In the genomic region with DNA sequence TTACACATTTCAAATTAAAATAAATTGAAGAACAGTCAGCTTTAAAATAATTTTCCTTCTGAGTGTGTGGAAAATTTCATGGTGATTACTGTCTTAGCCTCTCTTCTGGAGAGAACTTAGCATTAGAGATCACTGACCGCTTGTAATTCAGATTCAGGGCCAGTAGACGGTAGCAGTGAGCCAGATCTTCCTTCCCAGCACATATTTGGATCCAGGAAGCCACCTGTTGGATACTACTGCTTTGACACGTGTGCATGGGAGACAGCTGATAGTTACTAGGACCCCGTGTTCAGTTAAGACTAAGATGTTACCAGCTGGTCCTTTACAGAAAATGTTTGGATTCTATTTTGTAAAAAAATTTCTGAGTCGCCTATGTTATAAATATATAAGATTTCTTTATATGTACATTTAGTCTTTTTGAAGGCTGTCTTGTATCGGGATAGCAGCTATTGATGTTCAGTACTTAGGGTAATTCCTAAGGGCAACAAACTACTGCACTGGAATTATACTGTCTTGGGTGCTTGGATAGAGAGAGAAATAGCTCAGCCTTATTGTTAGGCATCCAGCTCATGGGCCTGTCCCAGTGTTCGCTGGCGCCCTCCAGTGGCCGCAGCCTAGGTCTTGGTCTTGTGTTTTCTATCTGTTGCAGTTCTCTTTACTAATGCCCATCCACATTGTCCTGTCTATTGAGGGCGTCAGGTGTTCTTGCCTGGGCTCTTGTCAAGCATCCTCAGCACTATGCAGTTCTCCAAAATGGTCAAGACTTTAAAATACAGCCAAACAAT, we compare ENCODE assay signal across 8 mouse cellular contexts.
DNase-seq lines count a peak whose midpoint lies in the region; ATAC-seq and TF ChIP-seq lines count a peak whose summit lies in the region.

No protein-coding gene starts in this region.

- no peaks in the 10 kb centered on the region for H3K4me1 ChIP-seq in cerebellum, adult 2 months (ENCODE audit: control insufficient read depth, insufficient read depth, low read length)
- H3K4me1 ChIP-seq in hindbrain, embryonic 14.5 days (replicated peaks; ENCODE audit: control insufficient read depth, insufficient read depth, low read length): no peaks in the 10 kb centered on the region

- ATAC-seq in hindbrain, embryonic 14.5 days (ENCODE audit: low FRiP score): no peak

- H3K9ac ChIP-seq in hindbrain, embryonic 14.5 days: no peak overlapping the region

- no peak for TF ChIP-seq POLR2A in cerebellum, adult 2 months (IDR thresholded peaks at IDR 0.05; ENCODE audit: borderline replicate concordance, insufficient read depth, low read length)

- H3K4me3 ChIP-seq in cerebellum, adult 2 months (replicated peaks; ENCODE audit: insufficient read depth, low read depth, low read length): no peak overlapping the region
- no peak overlapping the region for H3K4me3 ChIP-seq in hindbrain, embryonic 14.5 days (replicated peaks; ENCODE audit: low read length)

- H3K27ac ChIP-seq in cerebellum, adult 2 months (ENCODE audit: insufficient read depth, low read length): no peak overlapping the region
- H3K27ac ChIP-seq in hindbrain, embryonic 14.5 days: no peak overlapping the region

- DNase-seq in NIH3T3 (ENCODE audit: low read depth): peak; percentile 88
- DNase-seq in cerebellum, adult 2 months: peak; percentile 66 to 70
- DNase-seq in forelimb bud, embryonic 11.5 days (ENCODE audit: low read depth, low spot score): peak; percentile 72
- DNase-seq in hindbrain, embryonic 14.5 days (ENCODE audit: low spot score): peak; percentile 77
- DNase-seq in layer of hippocampus, postnatal 36 days: peak; percentile 70 to 71
- DNase-seq in lung, postnatal 36 days: peak; percentile 94
- peak; percentile 87 to 90 for DNase-seq in right cerebral cortex, adult 2 months (ENCODE audit: low spot score in 2 of 2)
- DNase-seq in urinary bladder, postnatal 10 days (ENCODE audit: low spot score): peak; percentile 32

- peak; percentile 80 for TF ChIP-seq CTCF in cerebellum, adult 2 months (IDR thresholded peaks at IDR 0.05; ENCODE audit: borderline replicate concordance, insufficient read depth, low read depth, low read length)

- H3K27me3 ChIP-seq in cerebellum, adult 2 months (ENCODE audit: control insufficient read depth, insufficient read depth, low read length): no peaks in the 10 kb centered on the region
- no peaks in the 10 kb centered on the region for H3K27me3 ChIP-seq in hindbrain, embryonic 14.5 days (ENCODE audit: control insufficient read depth, insufficient read depth, low read length)

- no peaks in the 10 kb centered on the region for H3K9me3 ChIP-seq in hindbrain, embryonic 14.5 days (ENCODE audit: control insufficient read depth, low read length)

- 36% methylated on average over 10 of the region's 10 CpGs for WGBS in cerebellum, adult 2 months
- WGBS in hindbrain, embryonic 14.5 days: 40% methylated on average over 10 of the region's 10 CpGs

- no peak overlapping the region for H3K4me2 ChIP-seq in hindbrain, embryonic 14.5 days (replicated peaks)

- peaks cover 73% of the 10 kb centered on the region for H3K36me3 ChIP-seq in hindbrain, embryonic 14.5 days (replicated peaks; ENCODE audit: control insufficient read depth, insufficient read depth)

Comparison
In these comparisons a context has a peak if more than half of its experiments do, and no peak if none do; other contexts are left out.
1. DNase-seq: peak in every context shown above with its lines; median percentile 94 in lung, postnatal 36 days; 88 in right cerebral cortex, adult 2 months; 88 in NIH3T3; 77 in hindbrain, embryonic 14.5 days; 72 in forelimb bud, embryonic 11.5 days; 70 in layer of hippocampus, postnatal 36 days; 68 in cerebellum, adult 2 months; 32 in urinary bladder, postnatal 10 days.